Mouse (Mus musculus) central nervous system, embryonic 18 days (tissue): ENCODE results near the gene Olfr339. TPM values are rescaled to one million over a fixed set of nuclear protein-coding genes. Genes with fewer than 3 reads are reported as not detected.

Experiments
- polyA plus RNA-seq: library from polyadenylated mRNA; depleted of rRNA; stranded (reverse); fragments of >200 nt; gene quantifications from 2 replicates; pipeline ENCODE4 v1.2.3, GENCODE M21; 2012; rRNA removed

The Olfr339 gene
- not detected in 2 replicates for polyA plus RNA-seq

DNA sequence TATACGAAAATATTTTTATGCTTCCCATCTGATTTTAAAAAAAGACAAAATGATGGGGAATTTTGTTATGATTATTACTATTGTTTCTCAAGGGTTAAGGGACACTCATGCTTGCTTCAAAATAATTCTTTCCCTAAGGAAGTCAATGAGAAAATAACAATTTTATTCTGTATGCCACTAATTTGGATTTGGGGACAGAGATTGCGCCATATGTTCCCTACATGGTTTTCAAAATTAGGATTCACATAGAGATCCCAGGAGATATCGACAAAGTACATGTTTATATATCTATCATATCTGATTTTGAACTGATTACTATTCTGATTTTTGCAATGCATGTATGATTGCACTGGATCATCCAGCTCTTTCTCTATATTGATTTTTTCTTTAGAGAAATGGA lies at the start of gene Olfr339:
TSS of gene Olfr339 (plus strand) at position 301 of the 400 bp plus-strand sequence.

DNA sequence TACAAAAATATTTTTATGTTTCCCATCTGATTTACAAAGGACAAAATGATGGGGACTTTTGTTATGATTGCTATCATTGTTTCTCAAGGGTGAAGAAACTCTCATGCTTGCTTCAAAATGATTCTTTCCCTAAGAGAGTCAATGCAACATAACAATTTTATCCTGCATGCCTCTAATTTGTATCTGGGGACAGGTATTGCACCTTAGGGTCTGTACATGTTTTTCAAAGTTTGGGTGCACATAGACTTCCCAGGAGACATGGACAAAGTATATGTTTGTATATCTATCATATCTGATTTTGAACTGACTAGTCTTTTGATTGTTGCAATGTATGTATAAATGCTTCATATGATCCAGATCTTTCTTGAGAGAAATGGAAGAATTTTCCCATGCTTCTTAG lies 45.5 kb upstream of the Olfr339 start, which contains the start of gene Olfr338:
TSS of gene Olfr338 (plus strand) at position 301 of the 400 bp plus-strand sequence.

DNA sequence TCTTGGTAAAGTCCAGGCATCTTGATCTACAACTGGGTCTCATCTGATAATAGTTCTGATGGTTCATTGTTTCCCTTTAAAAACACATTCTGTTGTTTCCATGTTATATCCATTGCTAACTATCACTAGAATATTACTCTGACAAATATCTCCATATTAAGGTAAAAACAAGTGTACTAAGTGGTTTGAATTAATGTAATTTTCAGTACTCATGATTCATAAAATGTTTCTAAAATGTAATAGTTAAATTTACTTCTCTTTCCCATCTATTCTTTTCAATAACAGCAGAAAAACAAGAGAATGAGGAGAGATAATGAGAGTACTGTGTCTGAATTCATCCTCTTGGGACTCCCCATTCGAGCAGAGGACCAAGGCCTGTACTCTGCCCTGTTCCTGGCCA lies 33.5 kb downstream of the Olfr339 start, which contains the start of gene Olfr340:
TSS of gene Olfr340 (plus strand) at position 301 of the 400 bp plus-strand sequence.

Other genes starting within 250 kb of the Olfr339 start
- gene Ptgs1, start 188.5 kb upstream of the Olfr339 start, polyA plus RNA-seq: 2.7 TPM in 2 replicates
- gene Olfr338, start 45.4 kb upstream of the Olfr339 start, polyA plus RNA-seq: not detected in 2 replicates
- not detected in 2 replicates for gene Olfr340, start 33.6 kb downstream of the Olfr339 start, polyA plus RNA-seq
- gene Olfr341, start 63.5 kb downstream of the Olfr339 start, polyA plus RNA-seq: not detected in 2 replicates
- gene Olfr342, start 106.1 kb downstream of the Olfr339 start, polyA plus RNA-seq: not detected in 2 replicates
- not detected in 2 replicates for gene Olfr344, start 147.7 kb downstream of the Olfr339 start, polyA plus RNA-seq
- gene Olfr345, start 221.1 kb downstream of the Olfr339 start, polyA plus RNA-seq: not detected in 2 replicates